Mouse (Mus musculus) neural tube, embryonic 14.5 days (tissue): Measurements from ENCODE around the gene Cldn12. TPM values are rescaled to one million over a fixed set of nuclear protein-coding genes. Genes with fewer than 3 reads are reported as not detected.

Experiments used
- ATAC-seq: fragments of 200-750 bp; cut with Nextera tagmentation; 2 replicates; pipeline ENCODE4 v1.8.0; 2017; ENCODE audit warnings: low read depth, mild to moderate bottlenecking, moderate TSS enrichment, moderate library complexity
- H3K27ac ChIP-seq: fragments of 300-500 bp; sonication (generic); 2 replicates; pipeline ENCODE4 v1.5.1; 2014; ENCODE audit warnings: low read depth, mild to moderate bottlenecking, control low read depth, low read length, moderate library complexity, mixed read lengths
- H3K27me3 ChIP-seq: fragments of 300-500 bp; sonication (generic); 2 replicates; pipeline ENCODE4 v1.6.1; 2014; ENCODE audit warnings: low read length; ENCODE audit not compliant: control insufficient read depth, insufficient read depth
- H3K36me3 ChIP-seq: fragments of 300-500 bp; sonication (generic); 2 replicates; pipeline ENCODE4 v1.6.1; 2014; ENCODE audit warnings: low read length, mixed read lengths; ENCODE audit not compliant: control insufficient read depth, insufficient read depth
- H3K4me1 ChIP-seq: fragments of 300-500 bp; sonication (generic); 2 replicates; pipeline ENCODE4 v1.6.1; 2014; ENCODE audit warnings: low read length; ENCODE audit not compliant: control insufficient read depth, insufficient read depth
- H3K4me2 ChIP-seq: fragments of 300-500 bp; sonication (generic); 2 replicates; pipeline ENCODE4 v1.6.1; 2014; ENCODE audit warnings: mild to moderate bottlenecking, low read depth, low read length, control low read depth
- H3K4me3 ChIP-seq: fragments of 300-500 bp; sonication (generic); 2 replicates; pipeline ENCODE4 v1.5.1; 2014; ENCODE audit warnings: low read depth, low read length, control low read depth, mixed read lengths
- H3K9ac ChIP-seq: fragments of 300-500 bp; sonication (generic); replicated peaks from 2 replicates; pipeline ENCODE4 v1.6.1; 2014; ENCODE audit warnings: low read depth, mild to moderate bottlenecking, control low read depth, low read length, mixed read lengths
- H3K9me3 ChIP-seq: fragments of 300-500 bp; sonication (generic); 2 replicates; pipeline ENCODE4 v1.6.1; 2016; ENCODE audit warnings: low read length; ENCODE audit not compliant: control insufficient read depth
- WGBS: fragments of 180-500 bp; shearing (Covaris S2); extraction: QIAGEN DNeasy Blood & Tissue Kit; methylation state at CpG from one replicate; pipeline ENCODE4 v1.1.7; 2014; 5-methylcytosine and 5-hydroxymethylcytosine counted together
- polyA plus RNA-seq: library from polyadenylated mRNA; unstranded; fragments of >200 nt; fragmentation: Nextera tagmentation; extraction: Ambion mirVana; gene quantifications from 2 replicates; pipeline ENCODE4 v1.2.1, GENCODE M21; 2014

Cldn12 gene
- polyA plus RNA-seq, 1 experiment from 2014 or later = 17.0 TPM

DNA sequence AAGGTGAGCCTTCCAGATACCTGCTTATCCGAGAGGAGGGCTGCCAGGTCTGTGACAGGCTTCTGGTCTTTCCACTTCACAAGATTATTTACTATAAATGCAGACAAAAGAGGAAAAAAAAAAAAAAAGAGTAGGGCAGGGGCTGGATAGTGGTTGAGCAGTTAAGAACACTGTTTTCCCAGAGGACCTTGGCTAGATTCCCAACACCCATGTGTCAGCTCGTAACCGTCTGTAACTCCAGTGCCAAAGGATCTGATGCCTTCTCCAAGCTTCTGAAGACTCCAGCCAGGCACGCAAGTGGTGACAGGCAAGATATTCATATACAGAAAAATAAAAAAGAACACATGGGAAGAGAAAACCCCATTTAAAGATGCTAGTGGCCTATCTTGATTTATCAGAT, 11.4 kb downstream of the Cldn12 start:
- H3K27me3 ChIP-seq = no peaks in the 10 kb centered on the region
- H3K4me1 ChIP-seq = peaks cover 8% of the 10 kb centered on the region; the same call in 1 of the 2 replicates
- 88% methylated on average over 4 of the region's 4 CpGs for WGBS

GRCm38 (mm10) chr5:5501583-5501982, 13.2 kb downstream of the Cldn12 start:
- Histone ChIP-seq H3K9ac (no peak overlapping the region), H3K27me3 (no peaks in the 10 kb centered on the region), H3K4me1 (no peaks in the 10 kb centered on the region), H3K27ac (no peak overlapping the region), H3K4me2 (no peak overlapping the region), H3K9me3 (no peaks in the 10 kb centered on the region), H3K4me3 (no peak overlapping the region), H3K36me3 (no peaks in the 10 kb centered on the region)
- 92% methylated on average over 2 of the region's 2 CpGs for WGBS
- no peak for ATAC-seq

More for the DNA sequence above, 11.4 kb downstream of the Cldn12 start:
- Histone ChIP-seq H3K36me3 (no peaks in the 10 kb centered on the region), H3K9me3 (no peaks in the 10 kb centered on the region), H3K4me3 (no peak overlapping the region), H3K4me2 (no peak overlapping the region), H3K27ac (no peak overlapping the region), H3K9ac (no peak overlapping the region)
- no peak for ATAC-seq

- Histone ChIP-seq H3K27me3 (no peaks in the 10 kb centered on the region), H3K4me1 (no peaks in the 10 kb centered on the region), H3K27ac (no peak overlapping the region), H3K4me3 (no peak overlapping the region), H3K9me3 (no peaks in the 10 kb centered on the region), H3K4me2 (no peak overlapping the region), H3K9ac (no peak overlapping the region), H3K36me3 (no peaks in the 10 kb centered on the region)
- WGBS = 48% methylated on average over 3 of the region's 3 CpGs
- no peak; the same call in 1 of the 2 replicates for ATAC-seq
Observed at GRCm38 (mm10) chr5:5496393-5496792, 18.4 kb downstream of the Cldn12 start.

DNA sequence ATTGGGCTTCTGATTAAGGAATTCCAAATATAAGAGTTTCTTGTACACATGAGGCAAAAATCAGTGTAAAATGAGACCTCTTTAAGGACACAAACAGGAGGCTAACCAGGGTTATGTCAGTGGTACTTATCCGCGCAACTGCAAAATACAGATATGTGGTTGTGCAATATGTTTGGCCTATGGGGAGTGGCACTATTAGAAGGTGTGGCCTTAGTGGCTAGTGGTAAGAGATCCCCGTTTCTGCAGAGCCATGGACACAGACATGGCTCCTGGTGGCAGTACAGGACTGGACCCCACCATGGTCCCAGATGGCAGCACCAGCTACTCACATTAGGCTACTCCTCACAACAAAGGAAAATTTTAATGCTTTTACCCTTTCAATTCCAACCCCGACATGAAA, 19.7 kb downstream of the Cldn12 start:
- Histone ChIP-seq H3K4me1 (no peaks in the 10 kb centered on the region), H3K27me3 (no peaks in the 10 kb centered on the region), H3K9ac (no peak overlapping the region), H3K4me2 (no peak overlapping the region), H3K9me3 (no peaks in the 10 kb centered on the region), H3K27ac (no peak overlapping the region), H3K36me3 (no peaks in the 10 kb centered on the region), H3K4me3 (no peak overlapping the region)
- ATAC-seq = peak; percentile 50; the same call in 1 of the 2 replicates
- WGBS = 89% methylated on average over 4 of the region's 4 CpGs

GRCm38 (mm10) chr5:5494269-5495005, 20.3 kb downstream of the Cldn12 start:
- peak; percentile 74 for ATAC-seq
- WGBS = 39% methylated on average over 16 of the region's 16 CpGs
- no peak overlapping the region for H3K4me2 ChIP-seq

GRCm38 (mm10) chr5:5492163-5492562, 22.6 kb downstream of the Cldn12 start:
- 93% methylated on average over 4 of the region's 4 CpGs for WGBS
- ATAC-seq = no peak
- Histone ChIP-seq H3K4me1 (no peaks in the 10 kb centered on the region), H3K9me3 (no peaks in the 10 kb centered on the region), H3K36me3 (no peaks in the 10 kb centered on the region), H3K4me3 (no peak overlapping the region), H3K27me3 (no peaks in the 10 kb centered on the region), H3K27ac (no peak overlapping the region), H3K4me2 (no peak overlapping the region), H3K9ac (no peak overlapping the region)

More at GRCm38 (mm10) chr5:5494269-5495005, 20.3 kb downstream of the Cldn12 start:
- Histone ChIP-seq H3K36me3 (no peaks in the 10 kb centered on the region), H3K4me3 (no peak overlapping the region), H3K27me3 (no peaks in the 10 kb centered on the region), H3K27ac (no peak overlapping the region), H3K9ac (no peak overlapping the region), H3K9me3 (no peaks in the 10 kb centered on the region), H3K4me1 (no peaks in the 10 kb centered on the region)

GRCm38 (mm10) chr5:5486071-5486470, 28.7 kb downstream of the Cldn12 start:
- H3K4me1 ChIP-seq = no peaks in the 10 kb centered on the region
- H3K4me3 ChIP-seq = no peak overlapping the region
- H3K27me3 ChIP-seq = no peaks in the 10 kb centered on the region
- 19% methylated on average over 3 of the region's 3 CpGs for WGBS
- H3K9ac ChIP-seq = no peak overlapping the region
- no peak for ATAC-seq
- no peak overlapping the region for H3K4me2 ChIP-seq
- no peak overlapping the region for H3K27ac ChIP-seq
- no peaks in the 10 kb centered on the region for H3K9me3 ChIP-seq
- H3K36me3 ChIP-seq = no peaks in the 10 kb centered on the region

DNA sequence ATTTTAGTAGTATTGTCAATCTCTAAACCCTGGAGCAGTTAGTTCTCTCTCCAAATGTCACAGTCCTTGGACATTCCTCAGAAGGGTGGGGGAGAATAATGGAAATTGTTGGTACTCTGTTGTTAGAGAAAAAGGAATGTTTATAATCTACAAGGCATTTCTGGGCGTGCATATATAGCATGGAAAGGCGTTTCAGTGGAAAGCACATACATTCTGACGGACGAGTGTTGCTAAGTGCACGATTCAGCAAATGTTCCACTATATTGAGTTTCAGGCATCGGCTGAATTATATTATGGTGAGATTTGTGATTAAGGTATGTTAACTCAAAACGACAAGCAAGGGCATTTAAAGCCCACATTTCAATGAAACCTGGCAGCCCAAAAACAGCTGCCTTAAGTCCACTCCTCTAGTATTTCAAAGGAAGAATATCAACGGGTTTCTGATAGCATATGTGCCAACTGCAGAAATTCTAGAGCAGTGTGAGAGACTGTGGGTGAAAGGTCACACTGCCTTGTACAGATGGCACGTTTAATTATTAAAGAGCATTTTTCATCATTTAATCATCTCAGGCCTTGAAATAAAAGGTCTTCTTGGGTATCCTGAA, 31.4 kb downstream of the Cldn12 start:
- Histone ChIP-seq H3K4me3 (no peak overlapping the region), H3K4me1 (no peaks in the 10 kb centered on the region), H3K27ac (no peak overlapping the region), H3K4me2 (no peak overlapping the region), H3K36me3 (no peaks in the 10 kb centered on the region), H3K9me3 (no peaks in the 10 kb centered on the region), H3K27me3 (no peaks in the 10 kb centered on the region), H3K9ac (no peak overlapping the region)
- 71% methylated on average over 9 of the region's 9 CpGs for WGBS
- ATAC-seq = no peak

DNA sequence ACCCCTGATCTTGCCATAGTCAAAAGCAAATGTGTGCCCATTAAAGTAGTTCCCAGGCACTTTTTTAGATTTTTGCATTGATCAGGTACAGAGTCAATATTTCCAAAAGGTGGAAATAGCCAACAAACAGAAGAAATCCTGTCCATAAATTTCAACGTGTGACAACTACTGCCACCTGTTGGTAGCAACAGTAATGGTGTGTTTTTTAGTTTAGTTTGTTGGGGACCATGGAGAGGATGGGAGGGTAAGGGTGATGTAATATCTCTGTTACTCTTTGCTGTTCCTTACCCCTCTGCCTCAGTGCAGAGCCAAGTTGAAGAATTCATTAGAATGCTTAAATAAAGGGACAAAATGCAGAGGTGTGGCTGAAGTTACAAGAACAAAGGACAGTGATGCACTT, 33.1 kb downstream of the Cldn12 start:
- H3K4me3 ChIP-seq = no peak overlapping the region
- no peak overlapping the region for H3K4me2 ChIP-seq
- no peak for ATAC-seq
- 16% methylated on average over 1 of the region's 1 CpGs for WGBS
- no peaks in the 10 kb centered on the region for H3K4me1 ChIP-seq
- H3K27ac ChIP-seq = no peak overlapping the region
- H3K9ac ChIP-seq = no peak overlapping the region
- H3K36me3 ChIP-seq = no peaks in the 10 kb centered on the region
- H3K27me3 ChIP-seq = no peaks in the 10 kb centered on the region
- H3K9me3 ChIP-seq = no peaks in the 10 kb centered on the region
